Mouse (Mus musculus) CH12.LX (cell line): ENCODE results near the gene Epop.

Source experiments
- CTCF ChIP-seq, 2 experiments: IDR thresholded peaks in 1 of 2; conservative IDR thresholded peaks in 1 of 2; 2 replicates each; pipeline ENCODE4 v1.5.1; 2011 to 2012; ENCODE audit warnings: low read depth in 2 of 2, low read length in 2 of 2, improper control_type of control experiment in 1 of 2, inconsistent platforms in 1 of 2, mild to moderate bottlenecking in 1 of 2, moderate library complexity in 1 of 2
- ELF1 ChIP-seq: IDR thresholded peaks from 2 replicates; pipeline ENCODE4 v1.6.1; 2014; ENCODE audit warnings: low read depth, mild to moderate bottlenecking, inconsistent platforms, low read length, improper control_type of control experiment
- HCFC1 ChIP-seq: IDR thresholded peaks from 2 replicates; pipeline ENCODE4 v1.6.1; 2012; ENCODE audit warnings: low read depth, mild to moderate bottlenecking, inconsistent platforms, low read length, improper control_type of control experiment
- MAFK ChIP-seq: IDR thresholded peaks from 2 replicates; pipeline ENCODE4 v1.6.1; 2011; ENCODE audit warnings: low read length, improper control_type of control experiment; ENCODE audit not compliant: insufficient replicate concordance
- MAX ChIP-seq: IDR thresholded peaks from 2 replicates; pipeline ENCODE4 v1.6.1; 2011; ENCODE audit warnings: low read length, improper control_type of control experiment
- MXI1 ChIP-seq: IDR thresholded peaks from 2 replicates; pipeline ENCODE4 v1.6.1; 2011; ENCODE audit warnings: mild to moderate bottlenecking, low read depth, low read length, improper control_type of control experiment
- MYC ChIP-seq: IDR thresholded peaks from 2 replicates; pipeline ENCODE4 v1.6.1; 2011; ENCODE audit warnings: low read depth, mild to moderate bottlenecking, improper control_type of control experiment, low read length
- POLR2A ChIP-seq: IDR thresholded peaks from 2 replicates; pipeline ENCODE4 v1.6.1; 2011; ENCODE audit warnings: low read depth, mild to moderate bottlenecking, improper control_type of control experiment, low read length
- POLR2AphosphoS2 ChIP-seq: IDR thresholded peaks from 2 replicates; pipeline ENCODE4 v1.6.1; 2011; ENCODE audit warnings: low read depth, low read length, improper control_type of control experiment
- TBP ChIP-seq: conservative IDR thresholded peaks from 2 replicates; pipeline ENCODE4 v1.6.1; 2011; ENCODE audit warnings: low read depth, low read length, improper control_type of control experiment
- TCF12 ChIP-seq: IDR thresholded peaks from 2 replicates; pipeline ENCODE4 v1.6.1; 2014; ENCODE audit warnings: low read depth, mild to moderate bottlenecking, inconsistent platforms, low read length, improper control_type of control experiment
- UBTF ChIP-seq: IDR thresholded peaks from 2 replicates; pipeline ENCODE4 v1.6.1; 2012; ENCODE audit warnings: low read depth, mild to moderate bottlenecking, inconsistent platforms, low read length, improper control_type of control experiment, moderate library complexity
- USF1 ChIP-seq: IDR thresholded peaks from 2 replicates; pipeline ENCODE4 v1.6.1; 2014; ENCODE audit warnings: low read depth, mild to moderate bottlenecking, inconsistent platforms, low read length, improper control_type of control experiment
- ZMIZ1 ChIP-seq: IDR thresholded peaks from 2 replicates; pipeline ENCODE4 v1.6.1; 2012; ENCODE audit warnings: low read depth, mild to moderate bottlenecking, inconsistent platforms, low read length, improper control_type of control experiment

DNA sequence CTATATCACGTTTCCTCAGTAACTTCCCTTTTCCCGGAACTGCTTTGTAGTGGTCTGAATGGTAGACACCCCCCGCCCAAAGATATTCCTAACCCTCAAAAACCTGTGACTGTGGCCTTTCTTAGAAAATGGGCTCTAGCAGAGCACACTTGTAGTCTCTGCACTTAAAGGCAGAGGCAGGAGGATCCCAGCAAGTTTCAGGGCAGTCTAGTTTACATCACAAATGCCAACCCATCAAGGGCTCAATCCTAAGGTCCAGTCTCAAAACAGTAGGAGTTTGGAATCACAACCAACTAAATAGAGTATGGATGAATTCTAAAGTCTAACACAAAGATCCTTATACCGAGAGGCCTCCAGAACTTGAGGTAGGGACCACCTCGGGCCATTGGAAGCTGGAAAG is 4.0 kb downstream of the Epop start:
- no peak for TF ChIP-seq UBTF
- no peak for TF ChIP-seq POLR2A
- no peak for TF ChIP-seq CTCF (conservative IDR thresholded peaks at IDR 0.05 in 1 of 2, IDR thresholded peaks at IDR 0.05 in 1 of 2; ENCODE audit: low read depth in 2 of 2, low read length in 2 of 2)
- TF ChIP-seq MAX = no peak
- TF ChIP-seq POLR2AphosphoS2 = no peak
- TF ChIP-seq ELF1 = no peak
- no peak for TF ChIP-seq TBP
- TF ChIP-seq MXI1 = no peak
- TF ChIP-seq ZMIZ1 = no peak
- TF ChIP-seq HCFC1 = no peak
- TF ChIP-seq MYC = no peak
- no peak for TF ChIP-seq MAFK
- TF ChIP-seq USF1 = no peak
- TF ChIP-seq TCF12 = no peak
